Mouse (Mus musculus) stomach, embryonic 15.5 days (tissue): ENCODE measurements around the gene Hyal1. TPM values are rescaled to one million over a fixed set of nuclear protein-coding genes. Genes with fewer than 3 reads are reported as not detected.

ENCODE experiments used
- ATAC-seq: fragments of 200-750 bp; cut with Nextera tagmentation; 2 replicates; pipeline ENCODE4 v1.8.0; 2017; ENCODE audit warnings: low read depth, moderate number of reproducible peaks, moderate TSS enrichment; ENCODE audit not compliant: insufficient read depth, low FRiP score
- H3K27ac ChIP-seq: fragments of 300-500 bp; sonication (generic); 2 replicates; pipeline ENCODE4 v1.5.1; 2015; ENCODE audit warnings: mild to moderate bottlenecking, inconsistent platforms
- H3K27me3 ChIP-seq: fragments of 300-500 bp; sonication (generic); replicated peaks from 2 replicates; pipeline ENCODE4 v1.6.1; 2015; ENCODE audit warnings: inconsistent platforms
- H3K36me3 ChIP-seq: fragments of 300-500 bp; sonication (generic); 2 replicates; pipeline ENCODE4 v1.6.1; 2015; ENCODE audit warnings: inconsistent platforms
- H3K4me1 ChIP-seq: fragments of 300-500 bp; sonication (generic); 2 replicates; pipeline ENCODE4 v1.6.1; 2015; ENCODE audit warnings: inconsistent platforms
- H3K4me2 ChIP-seq: fragments of 300-500 bp; sonication (generic); 2 replicates; pipeline ENCODE4 v1.6.1; 2015; ENCODE audit warnings: mild to moderate bottlenecking, inconsistent platforms
- H3K4me3 ChIP-seq: fragments of 300-500 bp; sonication (generic); replicated peaks from 2 replicates; pipeline ENCODE4 v1.5.1; 2015; ENCODE audit warnings: inconsistent platforms
- H3K9ac ChIP-seq: fragments of 300-500 bp; sonication (generic); 2 replicates; pipeline ENCODE4 v1.6.1; 2015; ENCODE audit warnings: inconsistent platforms
- H3K9me3 ChIP-seq: fragments of 300-500 bp; sonication (generic); 2 replicates; pipeline ENCODE4 v1.6.1; 2016; ENCODE audit warnings: inconsistent platforms
- WGBS: fragments of 180-500 bp; shearing (Covaris S2); methylation state at CpG from one replicate; pipeline ENCODE4 v1.1.7; 2015; 5-methylcytosine and 5-hydroxymethylcytosine counted together
- polyA plus RNA-seq: library from polyadenylated mRNA; unstranded; fragments of >200 nt; fragmentation: Nextera tagmentation; extraction: Ambion mirVana; gene quantifications from 2 replicates; pipeline ENCODE4 v1.2.1, GENCODE M21; 2015

The Hyal1 gene
- polyA plus RNA-seq, 1 experiment from 2014 or later = 10.8 TPM

DNA sequence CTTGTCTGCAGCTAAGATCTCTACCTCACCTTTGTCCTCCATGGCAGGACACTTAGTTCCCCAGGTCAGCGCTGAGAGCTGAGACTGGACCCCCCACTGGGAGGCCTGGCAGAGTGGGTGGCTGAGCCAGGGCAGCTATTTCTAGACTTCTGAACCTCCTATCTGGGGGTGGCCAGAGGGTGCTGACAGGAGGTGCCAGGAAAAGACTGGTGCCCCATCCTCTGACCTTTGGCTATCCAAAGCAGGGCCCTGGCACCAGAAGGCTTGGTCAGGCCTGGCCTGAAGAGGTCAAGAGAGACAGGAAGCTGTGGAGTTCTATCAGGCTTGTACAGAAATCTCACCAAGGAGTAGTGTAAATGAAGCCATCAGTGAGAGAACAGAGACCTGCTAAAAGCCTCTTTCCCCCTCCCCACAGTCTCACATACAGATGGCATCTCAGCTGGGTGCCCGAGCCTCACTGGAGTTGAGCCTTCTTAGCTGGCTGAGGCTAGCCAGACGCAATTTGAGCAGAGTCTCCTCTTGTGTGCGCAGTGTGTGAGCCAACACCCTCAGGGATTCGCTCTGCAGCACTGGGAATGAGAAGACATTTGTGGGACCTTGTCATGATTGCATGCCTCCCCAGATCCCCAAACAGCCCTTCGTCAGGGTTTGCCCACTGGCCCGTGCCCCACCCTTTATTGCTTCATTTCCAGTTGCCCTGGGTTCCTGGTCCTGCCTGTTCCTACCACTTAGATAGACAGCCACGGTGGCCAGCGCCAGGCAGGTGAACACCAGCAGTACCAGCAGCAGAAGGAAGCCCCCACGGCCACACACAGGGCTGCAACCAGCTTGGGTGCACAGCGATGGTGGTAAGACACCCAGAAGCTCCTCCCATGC, 16.6 kb downstream of the Hyal1 start:
- Histone ChIP-seq H3K36me3 (peaks cover 36% of the 10 kb centered on the region), H3K4me2 (no peak overlapping the region), H3K9me3 (no peaks in the 10 kb centered on the region), H3K27me3 (no peaks in the 10 kb centered on the region), H3K4me1 (peaks cover 12% of the 10 kb centered on the region), H3K4me3 (no peak overlapping the region), H3K27ac (no peak overlapping the region), H3K9ac (no peak overlapping the region)
- 84% methylated on average over 11 of the region's 11 CpGs for WGBS
- no peak for ATAC-seq

DNA sequence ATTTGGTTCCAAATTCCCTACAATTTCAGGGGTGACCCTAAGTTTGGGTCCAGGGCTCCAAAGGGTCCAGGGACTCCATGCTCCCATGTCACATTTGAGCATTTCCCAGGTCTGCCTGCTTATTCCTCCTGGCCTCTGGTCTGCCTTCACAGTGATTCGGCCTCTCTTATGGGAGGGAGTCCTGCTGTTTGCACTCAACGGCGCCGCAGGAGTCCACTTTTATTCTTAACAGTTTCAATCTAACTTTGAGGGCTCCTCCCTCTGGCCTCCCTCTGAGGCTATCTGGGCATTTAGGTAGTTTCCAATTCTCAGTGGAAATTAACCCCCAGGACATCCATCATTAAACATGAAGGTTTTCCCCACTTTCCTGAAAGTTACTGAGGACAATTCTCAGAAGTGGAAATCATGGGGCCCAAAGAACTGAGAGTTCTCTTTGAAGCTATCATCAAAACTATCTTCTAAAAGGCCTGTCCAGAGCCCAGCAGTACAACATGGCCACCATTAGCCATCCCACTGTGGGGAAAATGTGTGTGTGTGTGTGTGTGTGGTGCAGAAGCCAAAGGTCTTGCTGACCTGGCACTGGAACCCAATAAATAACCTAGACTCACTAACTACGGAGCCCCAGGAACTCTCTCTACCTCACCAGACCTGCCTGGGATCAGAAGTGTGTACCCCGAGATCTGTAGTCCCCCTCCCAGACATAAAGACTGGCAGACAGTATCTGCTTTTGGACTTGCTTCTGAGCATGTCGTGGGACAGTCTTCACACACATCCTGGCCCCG, 17.7 kb downstream of the Hyal1 start:
- no peak overlapping the region for H3K4me2 ChIP-seq
- H3K4me3 ChIP-seq = no peak overlapping the region
- H3K27me3 ChIP-seq = no peaks in the 10 kb centered on the region
- WGBS = 75% methylated on average over 8 of the region's 8 CpGs
- 0 out of 2 replicates have a peak, but pooled peaks cover under 1% of the 10 kb centered on the region for H3K4me1 ChIP-seq
- no peak overlapping the region for H3K9ac ChIP-seq
- no peaks in the 10 kb centered on the region for H3K9me3 ChIP-seq
- peaks cover 36% of the 10 kb centered on the region for H3K36me3 ChIP-seq
- H3K27ac ChIP-seq = no peak overlapping the region
- no peak for ATAC-seq

DNA sequence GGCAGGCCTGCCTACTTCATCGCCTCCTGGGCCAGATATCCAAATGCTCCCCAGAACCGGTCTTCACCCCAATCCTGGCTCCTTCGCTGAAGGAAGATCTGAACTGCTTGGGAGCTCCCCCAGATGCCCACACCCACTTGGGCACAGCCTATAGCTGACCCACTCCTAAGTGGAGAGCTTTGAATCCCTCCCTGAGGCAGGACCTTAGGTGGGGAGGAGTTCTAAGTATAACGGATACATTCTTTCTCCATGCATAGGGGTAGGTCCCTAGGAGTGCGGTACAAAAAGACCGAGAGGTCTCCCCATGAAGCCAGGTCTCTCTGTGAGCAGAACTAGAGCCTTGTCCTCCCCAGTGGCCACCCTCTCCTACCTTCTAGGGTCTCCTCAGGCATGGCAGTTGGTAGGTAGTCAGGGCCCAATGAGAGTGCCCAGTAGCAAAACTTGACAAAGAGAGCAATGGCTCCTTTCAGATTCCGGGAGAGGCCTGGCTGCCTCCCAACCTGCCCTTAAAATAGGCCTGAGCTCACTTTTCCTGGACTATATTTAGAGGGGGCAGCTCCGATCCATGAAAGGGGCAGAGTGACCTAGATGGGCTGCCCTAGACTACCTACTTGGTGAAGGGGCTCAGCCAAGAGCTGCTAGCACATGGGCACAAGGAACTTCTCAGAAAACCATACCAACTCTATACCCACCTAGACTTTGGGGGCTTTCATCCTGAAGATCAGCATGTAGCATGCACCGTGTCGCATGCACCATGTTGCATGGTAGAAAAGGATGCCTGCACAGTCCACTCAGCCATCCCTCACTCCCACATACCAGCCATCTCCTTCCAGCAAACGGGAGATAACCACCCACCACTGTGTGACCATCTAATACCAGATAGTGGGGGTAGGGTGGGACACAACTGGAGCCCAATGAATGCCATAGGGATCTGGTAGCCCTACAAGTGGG, 20.2 kb downstream of the Hyal1 start:
- Histone ChIP-seq H3K9ac (no peak overlapping the region), H3K27ac (no peak overlapping the region), H3K4me2 (no peak overlapping the region), H3K36me3 (peaks cover 16% of the 10 kb centered on the region), H3K4me3 (no peak overlapping the region), H3K9me3 (no peaks in the 10 kb centered on the region), H3K27me3 (no peaks in the 10 kb centered on the region), H3K4me1 (no peaks in the 10 kb centered on the region)
- WGBS = 84% methylated on average over 11 of the region's 11 CpGs
- no peak for ATAC-seq

DNA sequence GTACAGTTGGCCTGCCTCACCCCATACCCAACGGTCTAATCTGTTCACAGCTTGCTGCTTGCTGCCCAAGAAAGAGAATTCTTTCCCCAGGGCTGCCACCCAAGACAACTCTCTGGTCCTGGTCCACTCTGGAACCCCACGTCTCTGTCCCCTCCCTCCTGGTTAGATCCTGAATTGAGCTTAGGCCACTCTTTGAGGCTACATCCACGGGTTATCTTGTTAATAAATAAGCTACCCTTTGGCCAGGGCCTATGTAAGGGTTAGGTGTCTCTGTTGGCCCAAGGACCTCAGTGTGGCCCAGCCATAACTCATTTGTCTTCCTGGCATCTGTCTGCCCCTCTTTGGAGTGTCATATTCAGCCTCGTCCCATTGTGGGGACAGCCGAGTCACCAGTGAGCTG, 21.7 kb downstream of the Hyal1 start:
- Histone ChIP-seq H3K36me3 (peaks cover 5% of the 10 kb centered on the region), H3K4me3 (no peak overlapping the region), H3K9me3 (no peaks in the 10 kb centered on the region), H3K9ac (no peak overlapping the region), H3K27ac (no peak overlapping the region), H3K4me2 (no peak overlapping the region), H3K4me1 (peaks cover 3% of the 10 kb centered on the region; the same call in 1 of the 2 replicates), H3K27me3 (no peaks in the 10 kb centered on the region)
- 72% methylated on average over 5 of the region's 5 CpGs for WGBS
- ATAC-seq = no peak

DNA sequence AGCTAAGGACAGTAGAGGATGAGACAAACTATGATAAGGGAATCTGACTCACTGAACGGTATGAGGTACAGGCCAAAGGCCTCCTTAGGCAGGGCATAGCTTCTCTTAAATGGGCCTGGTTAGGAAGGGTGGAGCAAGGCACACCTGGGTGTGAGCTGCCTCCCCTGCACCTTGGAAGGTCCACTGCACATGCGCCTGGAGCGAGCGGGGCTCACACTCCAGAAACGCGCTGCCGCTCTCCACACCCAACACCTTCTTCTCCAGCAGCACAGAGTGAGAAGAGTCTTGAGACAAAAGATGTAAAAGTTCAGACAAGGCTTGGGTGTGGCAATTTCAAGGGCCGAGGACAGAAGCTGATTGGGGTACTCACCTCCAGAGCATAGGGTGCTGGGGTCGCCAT, 22.7 kb downstream of the Hyal1 start:
- no peak for ATAC-seq
- Histone ChIP-seq H3K27ac (no peak overlapping the region), H3K4me3 (no peak overlapping the region), H3K4me2 (no peak overlapping the region), H3K9me3 (no peaks in the 10 kb centered on the region), H3K27me3 (no peaks in the 10 kb centered on the region), H3K4me1 (peaks cover 12% of the 10 kb centered on the region; the same call in 1 of the 2 replicates), H3K36me3 (no peaks in the 10 kb centered on the region), H3K9ac (no peak overlapping the region)
- 84% methylated on average over 9 of the region's 9 CpGs for WGBS

DNA sequence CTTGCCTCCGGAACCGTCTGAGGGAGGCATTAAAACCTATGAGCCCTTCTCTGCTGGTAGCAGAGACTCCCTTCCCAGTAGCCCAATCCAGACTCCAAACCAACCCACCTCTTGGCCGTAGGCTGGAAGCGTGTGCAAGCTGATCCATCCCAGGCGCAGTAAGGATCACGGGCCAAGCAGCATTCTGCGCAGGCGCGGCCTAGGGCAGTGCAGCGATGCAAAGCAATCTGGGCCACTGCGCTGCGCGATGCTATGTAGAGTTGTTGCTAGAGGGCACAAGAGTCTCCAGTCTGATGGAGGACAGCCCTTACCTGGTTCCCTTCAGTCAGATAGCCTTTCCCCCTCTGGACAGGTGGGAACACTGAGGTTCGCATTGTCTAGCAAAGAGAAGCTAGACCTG, 23.1 kb downstream of the Hyal1 start:
- no peaks in the 10 kb centered on the region for H3K27me3 ChIP-seq
- H3K27ac ChIP-seq = no peak overlapping the region
- no peaks in the 10 kb centered on the region for H3K9me3 ChIP-seq
- no peak overlapping the region for H3K9ac ChIP-seq
- peaks cover 15% of the 10 kb centered on the region; the same call in 1 of the 2 replicates for H3K4me1 ChIP-seq
- H3K4me3 ChIP-seq = no peak overlapping the region
- H3K4me2 ChIP-seq = no peak overlapping the region
- no peak for ATAC-seq
- H3K36me3 ChIP-seq = no peaks in the 10 kb centered on the region
- WGBS = 73% methylated on average over 14 of the region's 14 CpGs

DNA sequence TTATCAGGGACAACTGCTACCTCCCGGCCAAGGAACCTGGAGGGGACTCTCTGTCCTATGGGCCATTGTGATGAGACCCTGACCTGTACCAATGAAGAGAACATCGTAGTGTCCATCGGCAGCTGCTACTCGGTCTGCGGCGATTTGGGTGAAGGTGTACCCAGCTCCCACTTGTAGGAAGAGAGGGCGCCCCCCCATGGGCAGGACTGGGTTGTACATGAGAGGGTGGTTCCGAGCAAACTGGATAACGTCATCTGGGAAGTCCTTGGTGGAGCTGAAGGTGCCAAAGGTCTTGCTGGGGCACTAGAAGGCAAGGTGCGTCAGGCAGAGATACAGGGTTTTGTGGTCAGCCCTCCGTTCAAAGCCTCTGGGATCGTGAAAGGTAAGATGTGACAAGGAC, 24.0 kb downstream of the Hyal1 start:
- Histone ChIP-seq H3K4me3 (no peak overlapping the region), H3K27ac (no peak overlapping the region), H3K9me3 (no peaks in the 10 kb centered on the region), H3K36me3 (no peaks in the 10 kb centered on the region), H3K9ac (no peak overlapping the region), H3K4me1 (peaks cover 22% of the 10 kb centered on the region; the same call in 1 of the 2 replicates), H3K27me3 (no peaks in the 10 kb centered on the region), H3K4me2 (no peak overlapping the region)
- 78% methylated on average over 12 of the region's 12 CpGs for WGBS
- no peak for ATAC-seq

DNA sequence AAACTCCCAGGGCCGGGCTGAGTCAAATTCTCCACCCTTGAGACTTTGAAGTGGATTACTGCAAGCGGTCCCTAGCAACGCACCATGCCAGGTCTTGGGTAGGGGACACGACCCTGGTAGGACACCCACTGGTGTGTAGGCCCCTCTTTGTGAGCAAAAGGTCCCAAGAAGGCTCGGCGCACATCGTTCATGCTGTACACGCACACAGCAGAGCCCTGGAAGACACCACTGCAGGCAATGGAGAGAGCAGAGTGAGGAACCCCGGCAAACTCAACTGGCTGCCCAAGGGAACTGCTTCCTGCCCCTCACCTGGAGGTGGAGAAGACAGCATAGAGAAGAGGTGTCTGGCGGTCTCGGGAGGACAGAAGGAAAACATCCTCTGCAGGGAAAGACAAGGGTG, 24.5 kb downstream of the Hyal1 start:
- H3K9me3 ChIP-seq = no peaks in the 10 kb centered on the region
- H3K36me3 ChIP-seq = no peaks in the 10 kb centered on the region
- WGBS = 85% methylated on average over 11 of the region's 11 CpGs
- H3K9ac ChIP-seq = no peak overlapping the region
- peaks cover 22% of the 10 kb centered on the region; the same call in 1 of the 2 replicates for H3K4me1 ChIP-seq
- no peak overlapping the region for H3K4me2 ChIP-seq
- no peaks in the 10 kb centered on the region for H3K27me3 ChIP-seq
- no peak overlapping the region for H3K4me3 ChIP-seq
- no peak for ATAC-seq
- no peak overlapping the region for H3K27ac ChIP-seq

DNA sequence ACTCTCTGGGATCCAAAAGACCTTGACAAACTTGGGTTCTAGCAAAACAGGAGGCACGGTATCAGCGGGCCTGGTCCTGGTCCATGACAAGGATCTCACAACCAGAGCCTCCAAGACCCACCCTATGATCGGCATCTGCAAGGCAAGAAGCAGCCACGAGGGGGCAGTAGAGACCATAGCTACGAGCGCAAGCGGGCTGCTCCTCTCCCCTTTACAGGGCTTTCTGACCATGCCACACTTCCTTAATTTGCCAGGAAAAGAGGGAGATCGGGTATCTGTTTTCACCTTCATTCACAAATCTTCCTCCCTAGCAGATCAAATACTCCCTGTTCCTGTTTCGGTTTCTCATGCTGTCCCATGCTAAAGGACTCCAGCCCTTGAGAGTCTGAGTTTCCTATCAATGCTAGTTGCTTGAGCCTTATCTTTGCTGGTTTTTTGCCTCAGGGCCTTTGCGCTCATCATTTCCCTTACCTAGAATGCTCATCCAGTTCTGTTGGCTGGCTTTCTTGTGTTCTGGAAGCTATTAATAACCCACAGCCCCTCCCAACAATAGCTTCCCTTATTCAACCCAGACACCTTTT, 25.4 kb downstream of the Hyal1 start:
- Histone ChIP-seq H3K4me2 (no peak overlapping the region; the same call in 1 of the 2 replicates), H3K27ac (0 out of 2 replicates have a peak overlapping the region, but pooled peaks have one; percentile 51), H3K27me3 (no peaks in the 10 kb centered on the region), H3K9ac (no peak overlapping the region), H3K4me1 (peaks cover 27% of the 10 kb centered on the region; the same call in 1 of the 2 replicates), H3K9me3 (no peaks in the 10 kb centered on the region), H3K4me3 (no peak overlapping the region), H3K36me3 (no peaks in the 10 kb centered on the region)
- ATAC-seq = peak; percentile 29; the same call in 1 of the 2 replicates
- 11% methylated on average over 10 of the region's 10 CpGs for WGBS

DNA sequence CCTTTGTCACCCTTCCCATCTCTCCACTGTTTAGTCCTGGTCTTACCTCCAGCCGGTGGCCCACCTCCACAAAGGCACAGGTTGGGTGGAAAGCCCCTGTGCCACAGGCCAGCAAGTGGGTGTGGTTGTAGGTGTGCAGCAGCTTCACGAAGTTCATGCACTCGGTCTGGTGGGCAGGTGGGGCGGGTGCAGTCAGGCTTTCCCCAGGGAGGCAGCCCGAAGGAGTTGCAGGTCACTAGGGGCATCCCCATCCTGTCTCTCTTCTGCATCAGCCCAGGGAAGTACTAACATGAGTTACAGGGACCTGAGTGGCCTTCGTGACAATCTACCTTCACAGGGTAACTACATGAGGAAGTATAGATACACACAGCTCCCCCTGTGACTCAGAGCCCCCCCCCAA, 26.5 kb downstream of the Hyal1 start:
- peaks cover 37% of the 10 kb centered on the region for H3K4me1 ChIP-seq

More for the DNA sequence above, 26.5 kb downstream of the Hyal1 start:
- no peak for ATAC-seq
- Histone ChIP-seq H3K9me3 (no peaks in the 10 kb centered on the region), H3K27ac (no peak overlapping the region), H3K9ac (no peak overlapping the region), H3K27me3 (no peaks in the 10 kb centered on the region), H3K4me3 (no peak overlapping the region), H3K4me2 (no peak overlapping the region), H3K36me3 (no peaks in the 10 kb centered on the region)
- 72% methylated on average over 6 of the region's 6 CpGs for WGBS
